Mouse (Mus musculus) ES-Bruce4 (cell line): ENCODE results near the gene Gls.

ENCODE experiments used
- CTCF ChIP-seq: IDR thresholded peaks from one replicate; pipeline ENCODE4 v1.8.1; 2011; ENCODE audit warnings: low read depth, low read length
- EP300 ChIP-seq: IDR thresholded peaks from 2 replicates; pipeline ENCODE4 v1.6.1; 2011; ENCODE audit warnings: low read depth, low read length; ENCODE audit not compliant: insufficient read depth
- POLR2A ChIP-seq: IDR thresholded peaks from one replicate; pipeline ENCODE4 v1.8.1; 2011; ENCODE audit warnings: low read length; ENCODE audit not compliant: insufficient read depth

- TF ChIP-seq POLR2A (no peak), CTCF (no peak), EP300 (no peak)
These were observed 84.9 kb downstream of the Gls start for GRCm38 (mm10) chr1:52148178-52148577.
